Mouse (Mus musculus) left cerebral cortex, postnatal 36 days (tissue): ENCODE data around the gene Gm10354. TPM values are rescaled to one million over a fixed set of nuclear protein-coding genes. Genes with fewer than 3 reads are reported as not detected.
"Not testable (repeated sequence)": the region's sequence is repeated elsewhere in the genome, so short reads cannot be mapped to it uniquely, and the experiment has no call there.

Experiments used
- DNase-seq, 2 experiments: peaks; one replicate each; pipeline ENCODE4 v3.0.0; 2021 to 2022; ENCODE audit warnings: low spot score in 2 of 2, mixed read lengths in 1 of 2
- intact Hi-C: fragments of 180-260 bp; cut with DNase I; formaldehyde crosslinking; loops from one replicate; pipeline ENCODE4 v1.15.1; 2025
- total RNA-seq, 2 experiments: library from RNA; stranded (reverse); gene quantifications; 2 replicates each; pipeline ENCODE4 v1.2.3; 2021

Gene Gm10354
- total RNA-seq, result not detected

DNA sequence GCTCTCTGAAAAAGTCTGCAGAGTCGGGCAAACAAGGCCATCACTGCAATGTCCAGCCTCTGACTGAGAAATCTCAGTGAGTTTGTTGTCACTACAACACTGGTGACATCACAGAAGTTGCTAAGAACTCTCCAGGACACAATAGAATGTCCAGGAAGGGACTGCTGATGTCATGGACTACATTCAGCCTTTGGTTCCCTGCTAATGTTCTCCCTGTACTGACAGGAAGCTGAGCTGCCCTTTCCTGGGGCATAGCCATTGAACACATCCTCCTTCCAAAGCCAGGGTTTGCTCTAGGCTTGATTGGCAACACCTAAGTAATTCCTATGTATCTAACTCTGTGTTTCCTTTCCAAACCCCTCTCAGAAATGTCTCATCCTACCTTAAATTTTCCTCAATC is at the start of gene Gm10354:
Gene Gm10354, minus strand, starts transcription at position 101 of the 400 bp plus-strand sequence.
- intact Hi-C loops, DNase-seq: not testable (repeated sequence)

DNA sequence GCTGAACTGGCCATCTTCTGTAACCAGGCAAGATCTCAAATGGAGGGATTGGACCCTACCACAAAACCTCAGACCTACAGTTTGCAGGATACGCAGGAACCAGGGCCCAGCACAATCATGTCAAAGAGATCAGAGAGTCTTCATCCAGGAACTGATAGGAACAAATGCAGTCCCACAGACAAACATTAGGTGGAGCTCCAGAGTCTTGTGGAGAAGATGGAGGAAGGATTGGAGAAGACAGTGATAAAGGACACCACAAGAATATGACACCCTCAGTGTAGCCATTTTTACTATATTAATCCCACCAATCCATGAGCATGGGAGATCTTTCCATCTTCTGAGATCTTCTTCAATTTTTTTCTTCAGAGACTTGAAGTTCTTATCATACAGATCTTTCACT is 45.6 kb upstream of the Gm10354 start:
- DNase-seq, intact Hi-C loops: not testable (repeated sequence)

DNA sequence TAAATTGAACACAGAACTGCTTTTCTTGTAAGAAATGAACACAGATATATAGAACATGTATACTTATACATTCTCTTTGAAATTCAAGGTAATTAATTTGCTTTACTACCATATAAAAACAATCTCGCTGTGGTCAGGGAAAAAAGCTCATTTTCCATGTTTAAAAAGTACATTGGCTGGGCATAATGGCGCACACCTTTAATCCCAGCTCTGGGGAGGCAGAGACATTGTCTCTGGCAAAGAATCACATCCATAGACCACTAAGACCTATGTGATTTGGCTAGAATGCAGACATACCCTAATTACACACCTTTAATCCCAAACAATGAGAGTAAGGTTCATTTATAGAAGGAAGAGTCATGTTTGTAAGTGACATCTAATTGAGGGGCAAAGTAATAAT is 41.3 kb upstream of the Gm10354 start:
- intact Hi-C loops, DNase-seq: not testable (repeated sequence)

DNA sequence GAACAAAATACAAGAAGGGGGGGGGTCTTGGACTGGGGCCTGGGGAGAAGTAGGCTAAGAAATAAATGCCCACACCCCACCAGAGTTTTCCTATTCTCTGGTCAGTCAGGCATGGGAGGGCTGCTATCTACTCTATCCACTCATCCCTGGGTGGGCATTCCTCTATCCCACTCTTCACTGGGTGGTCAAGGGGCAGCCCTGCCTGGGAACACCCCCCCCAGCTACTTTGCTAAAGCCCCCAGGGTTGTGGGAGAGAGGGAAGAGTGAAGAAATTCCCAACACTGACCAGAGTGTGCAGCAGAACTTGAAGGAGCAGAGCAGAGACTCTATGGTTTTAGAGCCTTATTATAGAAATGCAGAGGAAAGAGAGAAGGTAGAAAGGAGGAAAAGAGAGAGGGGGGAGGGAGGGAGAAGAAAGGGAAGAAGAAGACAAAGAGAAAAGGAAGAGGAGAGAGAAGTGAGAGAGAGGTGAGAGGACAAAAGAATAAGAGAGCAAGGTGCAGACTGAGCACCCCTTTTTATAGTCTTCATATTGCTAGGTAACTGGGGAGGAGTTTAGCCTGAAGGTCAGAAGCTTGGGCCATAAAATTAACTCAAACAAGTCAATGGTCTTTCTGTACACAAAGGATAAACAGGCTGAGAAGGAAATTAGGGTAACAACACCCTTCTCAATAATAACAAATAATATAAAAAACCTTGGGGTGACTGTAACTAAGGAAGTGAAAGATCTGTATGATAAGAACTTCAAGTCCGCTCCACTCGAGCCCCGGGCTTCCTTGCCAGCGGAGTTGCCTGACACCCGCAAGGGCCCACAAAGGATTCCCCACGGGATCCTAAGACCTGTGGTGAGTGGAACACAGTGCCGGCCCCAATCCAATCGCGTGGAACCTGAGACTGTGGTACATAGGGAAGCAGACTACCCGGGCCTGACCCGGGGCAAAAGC is 32.2 kb upstream of the Gm10354 start:
- intact Hi-C loops, DNase-seq: not testable (repeated sequence)

DNA sequence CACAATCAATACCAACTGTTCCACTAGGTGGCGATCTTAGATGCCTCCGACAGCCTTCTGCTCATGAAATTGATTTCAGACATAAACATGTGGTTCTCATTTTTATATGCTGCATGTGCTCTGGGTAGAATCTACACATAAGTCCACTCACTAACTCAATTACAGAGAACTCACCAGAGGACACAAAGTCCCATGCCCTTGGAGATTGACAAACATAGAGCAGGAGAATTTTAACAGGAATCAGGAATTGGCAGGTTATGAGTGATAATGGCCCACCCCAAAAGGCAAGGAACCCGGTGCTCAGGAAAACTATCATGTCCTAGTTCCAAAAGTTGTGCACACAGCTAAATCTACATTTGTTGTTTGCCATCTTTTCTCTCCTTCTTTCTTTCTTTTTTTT is 28.2 kb upstream of the Gm10354 start:
- DNase-seq, intact Hi-C loops: not testable (repeated sequence)

DNA sequence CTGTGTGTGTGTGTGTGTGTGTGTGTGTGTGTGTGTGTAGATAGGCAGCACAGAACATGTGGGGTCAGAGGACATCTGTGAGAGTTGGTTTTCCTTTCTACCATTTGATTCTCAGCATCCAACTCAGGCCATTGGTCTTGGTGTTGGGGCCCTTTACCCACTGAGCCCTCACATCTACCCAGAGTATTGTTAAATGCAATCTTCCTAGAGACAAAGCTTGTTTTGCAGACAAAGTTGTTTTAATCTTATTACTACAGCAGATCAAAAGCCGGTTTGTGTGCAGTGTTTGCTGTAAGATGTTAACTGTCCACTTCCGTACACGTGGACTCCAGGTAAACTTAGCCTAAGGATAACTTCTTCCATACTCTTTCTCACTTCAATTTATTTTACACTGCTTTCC is 27.6 kb upstream of the Gm10354 start:
- intact Hi-C loops, DNase-seq: not testable (repeated sequence)

DNA sequence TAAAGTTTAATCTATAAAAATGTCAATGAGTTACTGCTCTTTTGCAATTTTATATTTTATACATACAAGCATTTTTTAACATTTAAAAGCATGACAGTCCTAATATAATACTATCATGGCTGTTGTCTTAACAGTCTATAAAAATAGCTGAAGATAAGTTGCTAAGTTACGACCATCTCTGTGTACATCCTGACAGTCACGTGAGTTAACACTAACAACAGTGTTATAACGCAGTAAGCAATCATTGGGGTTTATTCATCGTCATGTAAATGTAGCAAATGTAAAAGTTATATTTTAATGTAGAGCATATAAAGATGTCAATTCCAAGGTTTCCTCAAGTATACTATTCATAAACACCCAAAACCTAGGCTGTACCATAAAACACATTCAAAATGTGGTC is 26.8 kb upstream of the Gm10354 start:
- DNase-seq, intact Hi-C loops: not testable (repeated sequence)

DNA sequence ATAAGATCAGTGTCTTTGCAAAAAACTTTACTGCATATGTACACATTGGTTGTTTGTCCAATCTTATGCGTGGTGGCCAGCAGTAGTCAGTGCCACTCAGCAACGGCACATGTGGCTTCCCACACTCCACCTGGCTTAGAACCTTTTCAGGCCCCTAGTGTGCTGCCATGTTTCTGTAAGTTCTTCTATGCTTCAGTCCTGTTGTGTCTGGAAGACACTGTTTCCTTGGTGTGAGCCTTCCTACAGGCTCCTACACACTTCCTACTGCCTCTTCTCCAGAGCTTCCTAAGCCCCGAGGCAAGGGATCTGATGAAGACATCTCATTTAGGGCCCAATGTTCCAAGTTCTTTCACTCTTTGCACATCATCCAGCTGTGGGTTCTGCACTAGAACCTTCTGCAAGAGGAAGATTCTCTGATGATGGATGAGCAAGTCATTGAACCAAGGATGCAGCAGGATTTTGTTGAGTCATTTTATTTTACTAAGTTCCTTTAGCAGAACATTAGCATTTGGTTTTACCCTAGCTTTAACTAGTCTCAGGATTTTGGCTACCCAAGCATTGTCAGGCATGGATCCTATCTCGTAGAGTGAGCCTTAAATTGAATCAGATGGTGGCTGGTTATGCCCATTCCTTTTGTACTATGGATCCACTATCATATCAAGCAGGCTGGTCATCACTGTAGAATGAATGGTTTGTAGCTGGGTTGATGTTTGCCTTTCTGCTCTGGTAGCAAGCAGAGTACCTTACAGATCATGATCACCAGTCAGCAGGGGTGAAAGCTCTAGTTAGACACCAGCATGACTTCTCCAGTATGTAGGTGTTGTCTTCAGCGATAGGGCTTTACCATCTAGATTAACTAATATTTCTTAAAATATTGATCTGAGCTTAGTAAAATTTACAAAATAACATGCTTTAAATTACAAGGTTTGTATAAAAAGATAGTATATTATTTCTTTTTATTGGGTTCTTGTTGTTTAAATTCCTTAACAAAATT is 26.1 kb upstream of the Gm10354 start:
- DNase-seq, intact Hi-C loops: not testable (repeated sequence)

DNA sequence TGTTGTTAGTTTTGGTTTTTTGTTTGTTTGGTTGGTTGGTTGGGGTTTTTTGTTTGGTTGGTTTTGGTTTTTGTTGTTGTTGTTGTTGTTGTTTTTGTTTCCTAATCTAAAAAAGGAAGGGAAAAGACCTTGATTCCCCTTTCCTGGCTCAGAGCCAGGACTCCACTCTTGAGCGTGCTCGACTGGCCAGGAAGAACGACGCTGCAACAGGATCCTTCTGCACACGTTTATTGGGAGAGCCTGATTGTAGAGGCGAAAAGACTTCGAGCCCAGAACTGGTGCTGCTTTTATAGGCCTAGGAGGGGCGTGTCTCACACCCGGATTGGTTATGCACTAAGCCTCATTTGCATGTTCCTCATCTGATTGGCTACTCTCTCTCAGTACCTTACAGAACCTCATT is 19.3 kb upstream of the Gm10354 start:
- intact Hi-C loops, DNase-seq: not testable (repeated sequence)

DNA sequence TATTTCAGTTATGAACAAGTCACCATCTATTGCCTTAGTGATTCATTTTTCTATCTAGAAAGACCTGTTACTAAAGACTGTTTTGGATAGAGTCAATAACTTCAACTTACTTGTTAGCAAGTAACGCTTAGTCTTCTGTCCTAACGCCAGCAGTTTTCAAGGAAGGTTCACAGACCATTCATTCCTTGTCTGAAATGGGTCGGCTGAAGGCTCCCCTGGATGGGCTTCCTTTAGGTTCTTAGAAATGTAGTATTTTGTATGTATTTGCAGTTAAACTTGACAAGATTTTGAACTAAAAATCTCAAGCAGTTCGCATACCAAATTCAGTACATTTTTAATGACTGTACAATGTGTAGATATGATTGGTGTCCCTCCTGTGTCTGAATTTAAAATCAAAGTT is 18.8 kb upstream of the Gm10354 start:
- intact Hi-C loops, DNase-seq: not testable (repeated sequence)

DNA sequence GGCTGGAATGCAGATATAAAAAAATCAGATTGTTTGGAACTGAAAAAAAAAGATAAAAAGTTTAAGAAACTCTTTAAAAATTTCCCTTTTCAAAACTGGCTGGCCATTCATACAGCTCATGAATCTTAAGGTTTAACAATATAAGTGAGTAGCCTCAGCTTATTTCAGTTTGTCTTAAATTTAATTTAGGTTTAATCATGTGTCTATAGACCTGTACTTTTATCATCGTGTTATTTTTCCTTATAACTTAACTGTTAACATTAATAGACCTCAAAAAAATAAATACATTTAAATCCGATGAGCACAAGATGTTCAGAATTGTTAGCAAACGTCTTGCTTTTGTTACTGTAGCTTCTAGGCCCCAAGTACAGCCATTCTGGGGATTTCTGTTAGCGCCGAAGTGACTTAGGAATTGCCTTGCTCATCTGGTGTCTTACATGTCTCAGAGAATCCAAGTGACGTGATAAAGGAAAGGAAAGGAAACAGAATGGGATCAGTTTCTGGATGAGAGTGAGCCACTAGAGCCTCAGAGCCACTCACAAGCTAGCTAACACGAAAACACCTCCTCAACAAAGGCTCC is 18.0 kb upstream of the Gm10354 start:
- DNase-seq, intact Hi-C loops: not testable (repeated sequence)

DNA sequence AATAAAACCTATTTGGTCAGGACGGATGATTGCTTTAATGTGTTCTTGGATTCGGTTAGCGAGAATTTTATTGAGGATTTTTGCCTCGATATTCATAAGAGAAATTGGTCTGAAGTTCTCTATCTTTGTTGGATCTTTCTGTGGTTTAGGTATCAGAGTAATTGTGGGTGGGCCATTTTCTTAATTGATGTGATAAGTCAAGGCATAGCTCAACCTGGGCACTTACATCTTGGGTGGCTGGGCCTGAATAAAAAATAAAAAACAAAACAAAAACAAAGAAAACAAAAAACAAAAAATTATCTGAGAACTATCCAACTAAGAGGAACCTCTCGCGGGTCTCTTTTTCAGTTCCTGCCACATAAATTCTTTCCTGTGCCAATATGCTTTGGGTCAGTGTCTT is 15.4 kb upstream of the Gm10354 start:
- intact Hi-C loops, DNase-seq: not testable (repeated sequence)

DNA sequence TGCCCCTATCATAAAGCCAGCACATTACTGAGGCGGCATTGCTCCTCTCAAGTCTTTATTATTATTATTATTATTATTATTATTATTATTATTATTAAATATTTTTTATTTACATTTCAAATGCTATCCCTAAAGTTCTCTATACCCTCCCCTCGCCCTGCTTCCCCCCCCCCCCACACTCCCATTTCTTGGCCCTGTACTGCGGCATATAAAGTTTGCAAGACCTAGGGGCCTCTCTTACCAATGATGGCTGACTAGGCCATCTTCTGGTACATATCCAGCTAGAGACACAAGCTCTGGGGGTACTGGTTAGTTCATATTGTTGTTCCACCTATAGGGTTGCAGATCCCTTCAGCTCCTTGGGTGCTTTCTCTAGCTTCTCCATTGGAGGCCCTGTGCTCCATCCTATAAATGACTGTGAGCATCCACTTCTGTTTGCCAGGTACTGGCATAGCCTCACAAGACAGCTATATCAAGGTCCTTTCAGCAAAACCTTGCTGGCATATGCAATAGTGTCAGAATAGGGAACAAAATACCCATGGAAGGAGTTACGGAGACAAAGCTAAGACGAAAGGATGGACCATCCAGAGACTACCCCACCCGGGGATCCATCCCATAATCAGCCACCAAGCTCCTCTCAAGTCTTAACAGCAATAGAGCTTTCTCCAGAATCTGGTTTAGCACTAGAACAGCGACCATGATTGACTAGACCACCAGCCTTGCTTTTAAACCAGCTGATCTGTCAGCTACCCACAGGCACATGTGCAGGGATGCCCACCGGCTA is 11.8 kb upstream of the Gm10354 start:
- intact Hi-C loops, DNase-seq: not testable (repeated sequence)

DNA sequence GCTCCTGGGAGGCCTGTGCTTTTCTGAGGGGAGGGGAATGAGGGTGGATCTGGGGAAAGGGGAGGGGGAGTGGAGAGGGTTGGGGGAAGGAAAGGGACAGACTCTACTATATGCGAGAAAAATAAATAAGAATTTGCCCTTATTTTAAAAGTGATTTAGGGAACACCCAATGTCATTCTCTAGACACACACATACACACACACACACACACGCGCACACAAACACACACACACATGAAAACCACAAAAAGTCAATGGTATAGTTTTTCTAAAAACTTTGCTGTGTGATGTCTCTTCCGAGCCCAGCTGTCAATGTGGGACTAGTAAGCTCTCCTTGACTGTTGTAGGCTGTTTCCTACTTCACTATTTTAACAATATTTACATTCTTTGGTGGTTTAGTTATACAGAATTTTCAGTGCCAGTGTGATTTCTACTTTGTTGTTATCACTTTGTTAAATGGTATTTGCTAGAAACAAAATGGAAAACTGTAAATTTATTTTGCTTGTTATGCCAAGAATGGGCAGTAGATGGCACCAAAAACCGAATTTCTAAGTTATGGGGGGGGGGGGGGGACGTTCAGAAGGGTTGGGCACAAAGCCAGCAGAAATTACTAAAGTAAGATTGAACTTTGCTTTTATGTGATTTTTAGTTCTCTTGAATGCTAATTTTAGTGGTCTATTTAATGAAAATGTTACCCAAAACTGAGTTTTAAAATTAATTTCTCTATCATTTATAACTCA is 8.1 kb upstream of the Gm10354 start:
- intact Hi-C loops, DNase-seq: not testable (repeated sequence)

DNA sequence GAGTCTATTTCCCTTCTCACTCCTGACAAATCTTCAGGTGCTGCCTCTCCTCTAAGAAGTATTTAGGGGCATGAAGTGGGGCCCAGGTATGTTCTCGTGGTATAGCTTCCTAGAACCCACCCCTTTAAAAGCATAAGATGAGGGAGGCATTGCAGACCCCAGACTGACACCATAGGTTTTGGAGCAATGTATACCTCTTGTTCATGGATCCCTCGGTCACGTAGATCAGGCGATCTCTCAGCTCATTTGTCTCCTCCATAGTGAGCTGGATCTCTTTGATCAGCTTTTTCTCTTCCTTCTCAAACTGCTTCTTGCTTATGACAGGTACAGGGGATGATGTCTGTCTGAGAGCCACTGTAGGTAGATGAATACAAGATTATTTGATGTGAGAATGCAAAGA is 1.4 kb downstream of the Gm10354 start:
- intact Hi-C loops, DNase-seq: not testable (repeated sequence)

DNA sequence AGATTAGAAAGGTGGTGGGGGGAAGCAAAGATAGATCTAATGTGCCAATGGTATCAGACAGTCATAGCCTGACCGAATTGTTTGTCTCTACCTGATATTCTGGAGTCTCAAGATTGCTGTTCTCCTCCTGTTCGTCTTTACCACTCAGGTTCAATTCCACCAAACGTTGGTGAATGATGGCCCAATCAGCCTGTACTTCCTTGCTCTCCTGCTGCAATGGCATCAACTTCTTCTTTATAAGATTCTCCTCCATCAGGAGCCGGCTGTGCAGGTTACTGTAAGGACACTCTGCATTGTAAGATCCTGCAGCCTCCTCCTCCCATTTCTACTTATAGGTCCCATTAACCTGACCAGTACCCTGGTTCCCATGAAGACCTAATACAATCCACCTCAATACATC is 3.4 kb downstream of the Gm10354 start:
- intact Hi-C loops, result not testable (repeated sequence)

DNA sequence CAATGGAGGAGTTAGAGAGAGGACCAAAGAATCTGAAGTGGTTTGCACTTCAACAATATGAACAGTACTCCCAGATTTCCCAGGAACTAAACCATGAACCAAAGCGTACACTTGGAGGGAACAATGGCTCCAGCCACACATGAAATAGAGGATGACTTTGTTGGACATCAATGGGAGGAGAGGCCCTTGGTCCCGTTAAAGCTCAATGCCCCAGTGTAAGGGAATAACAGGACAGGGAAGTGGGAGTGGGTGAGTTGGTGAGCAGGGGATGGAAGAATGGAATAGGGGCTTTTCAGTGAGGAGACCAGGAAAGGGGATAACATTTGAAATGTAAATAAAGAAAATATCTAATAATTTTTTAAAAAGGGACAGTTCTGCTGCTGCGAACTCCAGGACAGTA is 5.9 kb downstream of the Gm10354 start:
- intact Hi-C loops, result not testable (repeated sequence)

More for the DNA sequence above, 3.4 kb downstream of the Gm10354 start:
- not testable (repeated sequence) for DNase-seq

DNA sequence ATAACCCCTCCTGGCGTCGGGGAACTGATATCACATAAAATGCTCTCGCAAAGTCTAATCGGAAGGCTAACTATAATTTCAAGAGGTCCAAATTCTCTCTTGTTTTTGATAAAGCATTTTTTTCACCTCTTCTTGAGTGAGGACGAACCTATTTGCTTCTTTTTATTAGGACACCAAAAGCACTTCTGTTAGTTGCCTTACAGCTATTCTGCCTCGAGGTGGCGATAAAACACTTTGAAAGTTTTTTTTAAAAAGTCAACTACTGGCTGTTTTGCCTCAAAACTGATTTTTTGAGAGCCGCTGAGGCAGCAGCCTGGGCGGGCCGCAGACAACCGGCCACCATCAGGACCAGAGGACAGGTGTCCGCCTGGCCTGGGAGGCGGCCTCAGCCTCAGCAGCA is 14.9 kb downstream of the Gm10354 start:
- DNase-seq, intact Hi-C loops: not testable (repeated sequence)

More for the DNA sequence above, 5.9 kb downstream of the Gm10354 start:
- not testable (repeated sequence) for DNase-seq
